Mouse (Mus musculus): Measurements from ENCODE around the gene Htatip2. TPM values are rescaled to one million over a fixed set of nuclear protein-coding genes. Genes with fewer than 3 reads are reported as not detected.
A peak's percentile ranks its signal among the peaks of the same experiment; 100 is the strongest.

Gene Htatip2
- polyA plus RNA-seq (2015; fragmentation: Nextera tagmentation; extraction: Ambion mirVana): 16.5 and 17.5 TPM in 2 replicates

GRCm38 (mm10) chr7:49758934-49759571 is at the start of gene Htatip2:
Gene Htatip2 (plus strand): TSS chr7:49759115.
- no peak within 1 kb of the TSS for H3K27ac ChIP-seq (replicated peaks)
- 2% methylated on average over 36 of the region's 42 CpGs for WGBS
- H3K9me3 ChIP-seq (replicated peaks): no peaks in the 10 kb centered on the region
- H3K36me3 ChIP-seq: no peaks in the 10 kb centered on the region
- H3K27me3 ChIP-seq: 0 out of 2 replicates have a peak, but pooled peaks cover 5% of the 10 kb centered on the region
- H3K4me2 ChIP-seq (replicated peaks): peak within 1 kb of the TSS; percentile 88
- peaks cover 7% of the 10 kb centered on the region; the same call in 1 of the 2 replicates for H3K4me1 ChIP-seq
- H3K4me3 ChIP-seq (replicated peaks): peak within 1 kb of the TSS; percentile 51
- peak; percentile 67; the same call in 1 of the 2 replicates for ATAC-seq (ENCODE audit: insufficient number of reproducible peaks, low FRiP score, low TSS enrichment, low read depth)
- H3K9ac ChIP-seq: peak within 1 kb of the TSS; percentile 50

- no peaks in the 10 kb centered on the region for H3K9me3 ChIP-seq (replicated peaks)
- WGBS: 50% methylated on average over 9 of the region's 9 CpGs
- H3K36me3 ChIP-seq: no peaks in the 10 kb centered on the region
- H3K4me1 ChIP-seq: no peaks in the 10 kb centered on the region
- ATAC-seq (ENCODE audit: insufficient number of reproducible peaks, low FRiP score, low TSS enrichment, low read depth): no peak
- no peak overlapping the region for H3K4me3 ChIP-seq (replicated peaks)
- H3K4me2 ChIP-seq (replicated peaks): no peak overlapping the region
- H3K27ac ChIP-seq (replicated peaks): no peak overlapping the region
- H3K27me3 ChIP-seq: no peaks in the 10 kb centered on the region; the same call in 1 of the 2 replicates
- no peak overlapping the region for H3K9ac ChIP-seq
Measured at GRCm38 (mm10) chr7:49709381-49710021, 49.4 kb upstream of the Htatip2 start.

GRCm38 (mm10) chr7:49717942-49718733 is 40.8 kb upstream of the Htatip2 start:
- Histone ChIP-seq H3K27ac (replicated peaks) (no peak overlapping the region), H3K9ac (no peak overlapping the region), H3K36me3 (no peaks in the 10 kb centered on the region), H3K4me3 (replicated peaks) (no peak overlapping the region), H3K9me3 (replicated peaks) (no peaks in the 10 kb centered on the region), H3K27me3 (peaks cover 3% of the 10 kb centered on the region; the same call in 1 of the 2 replicates), H3K4me1 (no peaks in the 10 kb centered on the region), H3K4me2 (replicated peaks) (no peak overlapping the region)
- 77% methylated on average over 15 of the region's 15 CpGs for WGBS
- ATAC-seq (ENCODE audit: insufficient number of reproducible peaks, low FRiP score, low TSS enrichment, low read depth): no peak

GRCm38 (mm10) chr7:49734342-49734741 is 24.6 kb upstream of the Htatip2 start:
- H3K4me1 ChIP-seq: no peaks in the 10 kb centered on the region
- WGBS: 69% methylated on average over 4 of the region's 4 CpGs
- H3K9ac ChIP-seq: no peak overlapping the region
- H3K4me2 ChIP-seq (replicated peaks): no peak overlapping the region
- H3K9me3 ChIP-seq (replicated peaks): no peaks in the 10 kb centered on the region
- H3K4me3 ChIP-seq (replicated peaks): no peak overlapping the region
- H3K27ac ChIP-seq (replicated peaks): no peak overlapping the region
- H3K36me3 ChIP-seq: no peaks in the 10 kb centered on the region
- H3K27me3 ChIP-seq: no peaks in the 10 kb centered on the region
- no peak for ATAC-seq (ENCODE audit: insufficient number of reproducible peaks, low FRiP score, low TSS enrichment, low read depth)

GRCm38 (mm10) chr7:49739448-49739847 is 19.5 kb upstream of the Htatip2 start:
- H3K9me3 ChIP-seq (replicated peaks): no peaks in the 10 kb centered on the region
- no peak overlapping the region for H3K27ac ChIP-seq (replicated peaks)
- H3K9ac ChIP-seq: no peak overlapping the region
- H3K4me3 ChIP-seq (replicated peaks): no peak overlapping the region
- 66% methylated on average over 8 of the region's 8 CpGs for WGBS
- ATAC-seq (ENCODE audit: insufficient number of reproducible peaks, low FRiP score, low TSS enrichment, low read depth): no peak
- H3K4me2 ChIP-seq (replicated peaks): no peak overlapping the region
- H3K4me1 ChIP-seq: no peaks in the 10 kb centered on the region
- no peaks in the 10 kb centered on the region for H3K36me3 ChIP-seq
- H3K27me3 ChIP-seq: no peaks in the 10 kb centered on the region

GRCm38 (mm10) chr7:49741474-49741873 is 17.4 kb upstream of the Htatip2 start:
- H3K27me3 ChIP-seq: no peaks in the 10 kb centered on the region
- no peak for ATAC-seq (ENCODE audit: insufficient number of reproducible peaks, low FRiP score, low TSS enrichment, low read depth)
- no peaks in the 10 kb centered on the region for H3K36me3 ChIP-seq
- no peak overlapping the region for H3K4me3 ChIP-seq (replicated peaks)
- H3K27ac ChIP-seq (replicated peaks): no peak overlapping the region
- no peak overlapping the region for H3K4me2 ChIP-seq (replicated peaks)
- H3K9me3 ChIP-seq (replicated peaks): no peaks in the 10 kb centered on the region
- WGBS: 25% methylated on average over 5 of the region's 5 CpGs
- no peak overlapping the region for H3K9ac ChIP-seq
- no peaks in the 10 kb centered on the region for H3K4me1 ChIP-seq

- H3K4me1 ChIP-seq: no peaks in the 10 kb centered on the region
- no peaks in the 10 kb centered on the region for H3K27me3 ChIP-seq
- ATAC-seq (ENCODE audit: insufficient number of reproducible peaks, low FRiP score, low TSS enrichment, low read depth): no peak
- H3K27ac ChIP-seq (replicated peaks): no peak overlapping the region
- no peaks in the 10 kb centered on the region for H3K36me3 ChIP-seq
- H3K4me2 ChIP-seq (replicated peaks): no peak overlapping the region
- H3K9me3 ChIP-seq (replicated peaks): no peaks in the 10 kb centered on the region
- H3K9ac ChIP-seq: no peak overlapping the region
- 21% methylated on average over 10 of the region's 10 CpGs for WGBS
- no peak overlapping the region for H3K4me3 ChIP-seq (replicated peaks)
Measured at GRCm38 (mm10) chr7:49741923-49742322, 17.0 kb upstream of the Htatip2 start.

GRCm38 (mm10) chr7:49751148-49751547 is 7.8 kb upstream of the Htatip2 start:
- WGBS: 4% methylated on average over 4 of the region's 4 CpGs

GRCm38 (mm10) chr7:49752730-49753506 is 6.0 kb upstream of the Htatip2 start:
- Histone ChIP-seq H3K4me1 (no peaks in the 10 kb centered on the region), H3K27me3 (peaks cover 18% of the 10 kb centered on the region), H3K9me3 (replicated peaks) (no peaks in the 10 kb centered on the region), H3K27ac (replicated peaks) (no peak overlapping the region), H3K4me2 (replicated peaks) (no peak overlapping the region), H3K36me3 (no peaks in the 10 kb centered on the region), H3K4me3 (replicated peaks) (no peak overlapping the region), H3K9ac (no peak overlapping the region)
- no peak for ATAC-seq (ENCODE audit: insufficient number of reproducible peaks, low FRiP score, low TSS enrichment, low read depth)
- 31% methylated on average over 25 of the region's 25 CpGs for WGBS

More at GRCm38 (mm10) chr7:49751148-49751547, 7.8 kb upstream of the Htatip2 start:
- Histone ChIP-seq H3K9ac (no peak overlapping the region), H3K27ac (replicated peaks) (no peak overlapping the region), H3K4me3 (replicated peaks) (no peak overlapping the region), H3K4me2 (replicated peaks) (no peak overlapping the region), H3K36me3 (no peaks in the 10 kb centered on the region), H3K9me3 (replicated peaks) (no peaks in the 10 kb centered on the region), H3K27me3 (peaks cover 18% of the 10 kb centered on the region), H3K4me1 (no peaks in the 10 kb centered on the region)
- no peak for ATAC-seq (ENCODE audit: insufficient number of reproducible peaks, low FRiP score, low TSS enrichment, low read depth)

GRCm38 (mm10) chr7:49754767-49755166 is 4.1 kb upstream of the Htatip2 start:
- no peak overlapping the region for H3K9ac ChIP-seq
- no peak for ATAC-seq (ENCODE audit: insufficient number of reproducible peaks, low FRiP score, low TSS enrichment, low read depth)
- no peaks in the 10 kb centered on the region for H3K9me3 ChIP-seq (replicated peaks)
- 4% methylated on average over 9 of the region's 9 CpGs for WGBS
- H3K36me3 ChIP-seq: no peaks in the 10 kb centered on the region
- H3K4me3 ChIP-seq (replicated peaks): no peak overlapping the region
- no peak overlapping the region for H3K4me2 ChIP-seq (replicated peaks)
- H3K4me1 ChIP-seq: peaks cover 7% of the 10 kb centered on the region; the same call in 1 of the 2 replicates
- H3K27me3 ChIP-seq: peaks cover 23% of the 10 kb centered on the region
- H3K27ac ChIP-seq (replicated peaks): no peak overlapping the region

Measured in embryonic facial prominence, embryonic 15.5 days (tissue).